10 mouse cellular contexts compared by ENCODE assay signal in genomic region chr11:113175323-113175722, GRCm38 (mm10).
A peak's percentile ranks its signal among the peaks of the same experiment; 100 is the strongest.
DNase-seq lines count a peak whose midpoint lies in the region; ATAC-seq and TF ChIP-seq lines count a peak whose summit lies in the region.
"Had no signal": no experiment of that assay in that cellular context is flagged by ENCODE, and none has a peak within 500 bp of the region (broad histone marks: within the 10 kb centered on the region; RNA-seq: fewer than 3 reads in every experiment).

No protein-coding gene starts in this region.

- TF ChIP-seq CTCF in bone marrow, adult 2 months (IDR thresholded peaks at IDR 0.05; ENCODE audit: control insufficient read depth, insufficient read depth, low read length): peak; percentile 69
- TF ChIP-seq CTCF in liver, postnatal 0 days (IDR thresholded peaks at IDR 0.05; ENCODE audit: low read depth): peak; percentile 82

- H3K4me2 ChIP-seq in liver, postnatal 0 days (ENCODE audit: low read depth, low read length): no peak overlapping the region
- no peak overlapping the region for H3K4me2 ChIP-seq in heart, embryonic 12.5 days
- H3K4me2 ChIP-seq: heart, embryonic 13.5 days had no signal

- DNase-seq in cerebellum, adult 11 months: peak; percentile 46
- no peak for DNase-seq in cerebellum, adult 11-12 months
- peak; percentile 62 for DNase-seq in left cerebral cortex, postnatal 4 days
- no peak for DNase-seq in left cerebral cortex, postnatal 36 days (ENCODE audit: low spot score in 2 of 2)
- peak; percentile 63 for DNase-seq in liver, postnatal 0 days

- H3K36me3 ChIP-seq in liver, postnatal 0 days (replicated peaks; ENCODE audit: insufficient read depth, low read length): no peaks in the 10 kb centered on the region
- no peaks in the 10 kb centered on the region for H3K36me3 ChIP-seq in heart, embryonic 12.5 days
- H3K36me3 ChIP-seq: G1E; heart, embryonic 13.5 days had no signal

- H3K27ac ChIP-seq in bone marrow, adult 2 months (ENCODE audit: control insufficient read depth, insufficient read depth, low read depth, low read length, poor library complexity): no peak overlapping the region
- no peak overlapping the region for H3K27ac ChIP-seq in liver, postnatal 0 days (ENCODE audit: low read depth)
- no peak overlapping the region for H3K27ac ChIP-seq in heart, embryonic 12.5 days (ENCODE audit: poor library complexity, severe bottlenecking)

- H3K9me3 ChIP-seq in liver, postnatal 0 days (ENCODE audit: low read length): no peaks in the 10 kb centered on the region
- H3K9me3 ChIP-seq in heart, embryonic 12.5 days (replicated peaks): no peaks in the 10 kb centered on the region
- H3K9me3 ChIP-seq: heart, embryonic 13.5 days had no signal

- no peak for TF ChIP-seq EP300 in liver, postnatal 0 days (IDR thresholded peaks at IDR 0.05; ENCODE audit: low read depth)

- no peak overlapping the region for H3K4me3 ChIP-seq in bone marrow, adult 2 months (replicated peaks; ENCODE audit: control insufficient read depth, low read depth, low read length)
- no peak overlapping the region for H3K4me3 ChIP-seq in liver, postnatal 0 days (ENCODE audit: low read depth, low read length)
- no peak overlapping the region for H3K4me3 ChIP-seq in heart, embryonic 12.5 days
- H3K4me3 ChIP-seq: heart, embryonic 13.5 days had no signal

- H3K9ac ChIP-seq in liver, postnatal 0 days (replicated peaks): no peak overlapping the region
- no peak overlapping the region for H3K9ac ChIP-seq in heart, embryonic 12.5 days
- H3K9ac ChIP-seq: heart, embryonic 13.5 days had no signal

- ATAC-seq in liver, postnatal 0 days: no peak
- ATAC-seq in erythroid progenitor cell, adult 5-6 weeks (replicated peaks; ENCODE audit: low FRiP score, poor library complexity, severe bottlenecking): no peak
- ATAC-seq in heart, embryonic 12.5 days (ENCODE audit: insufficient number of reproducible peaks, low FRiP score): no peak

- TF ChIP-seq POLR2A in bone marrow, adult 2 months (IDR thresholded peaks at IDR 0.05; ENCODE audit: borderline replicate concordance, control insufficient read depth, low read depth, low read length): no peak

- 32% methylated on average over 6 of the region's 6 CpGs for WGBS in bone marrow, adult 2 months
- WGBS in liver, postnatal 0 days (ENCODE audit: insufficient replicate concordance): 30% methylated on average over 6 of the region's 6 CpGs
- 29% methylated on average over 6 of the region's 6 CpGs for WGBS in heart, embryonic 12.5 days

- no peaks in the 10 kb centered on the region for H3K4me1 ChIP-seq in bone marrow, adult 2 months (ENCODE audit: control insufficient read depth, insufficient read depth, low read length)
- H3K4me1 ChIP-seq in liver, postnatal 0 days (ENCODE audit: insufficient read depth): peaks cover 8% of the 10 kb centered on the region; the same call in 1 of the 2 replicates
- peaks cover 30% of the 10 kb centered on the region for H3K4me1 ChIP-seq in heart, embryonic 12.5 days (replicated peaks)

- H3K27me3 ChIP-seq in liver, postnatal 0 days (ENCODE audit: insufficient read depth, low read length): no peaks in the 10 kb centered on the region
- H3K27me3 ChIP-seq in heart, embryonic 12.5 days (replicated peaks): peaks cover 12% of the 10 kb centered on the region; the same call in 1 of the 2 replicates

- intact Hi-C loops in left cerebral cortex, postnatal 4 days (cut with DNase I): loop anchor here (5.0 to 10.0 kb wide), 3 partner anchors 122 to 479 kb away; partner anchors contain the start of gene Slc39a11
- intact Hi-C loops in left cerebral cortex, postnatal 36 days (cut with DNase I): loop anchor here (5.0 to 10.0 kb wide), 3 partner anchors 122 to 629 kb away; partner anchors contain the start of gene Sstr2

Comparison
In these comparisons a context has a peak if more than half of its experiments do, and no peak if none do; other contexts are left out.
1. DNase-seq: peak in cerebellum, adult 11 months (single experiment), left cerebral cortex, postnatal 4 days (single experiment) and liver, postnatal 0 days (single experiment); none in cerebellum, adult 11-12 months (single experiment) and left cerebral cortex, postnatal 36 days (0 of 2).